Mouse (Mus musculus) layer of hippocampus, adult 2 months (tissue): ENCODE data around the gene Tlcd1. TPM values are rescaled to one million over a fixed set of nuclear protein-coding genes. Genes with fewer than 3 reads are reported as not detected.

Experiments
- DNase-seq, 2 experiments: peaks; one replicate each; pipeline ENCODE4 v3.0.0; 2022; ENCODE audit warnings: low spot score in 2 of 2
- H3K27ac ChIP-seq: fragments of 200-600 bp; 2 replicates; pipeline ENCODE4 v1.8.1; 2022
- H3K4me3 ChIP-seq: fragments of 200-600 bp; 2 replicates; pipeline ENCODE4 v1.8.1; 2022; ENCODE audit warnings: mild to moderate bottlenecking
- CTCF ChIP-seq: fragments of 200-600 bp; conservative IDR thresholded peaks from 2 replicates; pipeline ENCODE4 v1.8.1; 2022; ENCODE audit warnings: antibody characterized with exemption, mild to moderate bottlenecking, moderate library complexity
- total RNA-seq, 2 experiments: library from RNA; stranded (reverse); gene quantifications; 2 replicates each; pipeline ENCODE4 v1.2.3; 2021

The Tlcd1 gene
- total RNA-seq, 2 experiments from 2014 or later, result 21.1 to 24.3 TPM

- H3K4me3 ChIP-seq, result no peak overlapping the region
- no peak for DNase-seq
- H3K27ac ChIP-seq, result no peak overlapping the region
- TF ChIP-seq CTCF, result no peak
These were observed 3.6 kb upstream of the Tlcd1 start for GRCm38 (mm10) chr11:78172748-78173383.

DNA sequence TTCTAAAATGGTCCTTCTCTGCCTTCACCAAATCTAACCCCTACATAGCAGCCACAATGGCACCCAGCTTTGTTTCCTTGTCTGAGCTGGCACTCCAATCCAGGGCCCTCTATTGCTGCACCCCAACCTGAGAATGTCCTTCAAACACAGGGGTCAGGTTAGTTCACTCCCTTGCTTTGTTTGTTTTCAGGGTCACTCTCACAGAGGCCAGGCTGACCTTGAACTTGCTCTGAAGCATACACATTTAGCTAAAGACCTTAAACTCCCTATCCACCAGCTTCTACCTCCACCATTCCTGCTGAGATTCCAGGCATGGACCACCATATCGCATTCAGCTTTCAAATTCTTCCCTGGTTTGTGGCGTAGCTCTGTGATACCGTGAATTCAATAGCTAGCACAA lies 2.0 kb upstream of the Tlcd1 start:
- no peak for TF ChIP-seq CTCF
- no peak overlapping the region for H3K4me3 ChIP-seq

DNA sequence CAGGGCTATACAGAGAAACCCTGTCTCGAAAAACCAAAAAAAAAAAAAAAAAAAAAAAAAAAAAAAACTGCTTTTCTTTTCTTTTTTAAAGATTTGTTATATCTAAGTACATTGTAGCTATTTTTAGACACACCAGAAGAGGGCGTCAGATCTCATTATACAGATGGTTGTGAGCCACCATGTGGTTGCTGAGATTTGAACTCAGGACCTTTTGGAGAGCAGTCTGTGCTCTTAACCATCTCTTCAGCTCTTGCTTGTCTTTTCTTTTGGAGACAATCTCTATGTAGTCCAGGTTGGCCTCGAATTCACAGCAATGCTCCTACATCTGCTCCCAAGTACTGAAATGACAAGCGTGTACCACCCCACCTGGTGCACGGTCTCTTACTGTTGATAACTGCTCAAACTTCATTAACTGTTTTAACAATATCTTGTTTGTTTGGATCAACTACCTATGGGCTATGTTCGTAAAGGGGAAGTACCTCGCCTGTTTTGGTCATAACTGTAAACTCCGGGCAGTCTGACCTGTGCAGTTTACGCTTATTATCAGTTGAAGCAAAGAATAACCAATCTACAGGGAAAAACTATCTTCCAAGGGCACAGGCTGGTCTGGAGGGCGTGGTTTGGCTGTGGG lies 625 bp upstream of the Tlcd1 start:
- peak; percentile 52 for TF ChIP-seq CTCF
- Histone ChIP-seq H3K27ac (peak overlapping the region; percentile 82), H3K4me3 (peak overlapping the region; percentile 62)
- DNase-seq, result no peak

More for the DNA sequence above, 2.0 kb upstream of the Tlcd1 start:
- no peak overlapping the region for H3K27ac ChIP-seq
- DNase-seq, result no peak

DNA sequence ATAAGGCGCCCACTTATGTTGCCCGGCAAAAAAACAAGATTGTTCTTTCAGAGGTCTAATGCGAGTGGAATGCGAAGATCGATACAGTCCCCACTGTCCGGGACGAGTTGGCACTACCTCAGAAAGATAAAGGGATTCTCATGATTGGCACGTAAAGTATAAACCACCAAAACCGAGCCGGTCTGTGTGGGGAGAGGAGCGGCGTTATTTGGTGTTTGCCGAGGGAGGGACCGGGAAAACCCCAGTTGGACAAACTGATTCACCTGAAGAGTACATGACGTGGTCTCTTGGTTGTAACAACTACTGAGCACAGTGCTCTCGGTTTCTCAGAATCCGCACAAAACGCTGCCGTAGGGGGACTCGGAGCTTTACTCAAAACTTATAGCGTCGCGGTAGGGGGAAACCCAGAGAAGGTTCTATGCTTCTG lies 407 bp downstream of the Tlcd1 start:
- Histone ChIP-seq H3K4me3 (peak overlapping the region; percentile 62), H3K27ac (peak overlapping the region; percentile 82)
- no peak for DNase-seq
- no peak for TF ChIP-seq CTCF

DNA sequence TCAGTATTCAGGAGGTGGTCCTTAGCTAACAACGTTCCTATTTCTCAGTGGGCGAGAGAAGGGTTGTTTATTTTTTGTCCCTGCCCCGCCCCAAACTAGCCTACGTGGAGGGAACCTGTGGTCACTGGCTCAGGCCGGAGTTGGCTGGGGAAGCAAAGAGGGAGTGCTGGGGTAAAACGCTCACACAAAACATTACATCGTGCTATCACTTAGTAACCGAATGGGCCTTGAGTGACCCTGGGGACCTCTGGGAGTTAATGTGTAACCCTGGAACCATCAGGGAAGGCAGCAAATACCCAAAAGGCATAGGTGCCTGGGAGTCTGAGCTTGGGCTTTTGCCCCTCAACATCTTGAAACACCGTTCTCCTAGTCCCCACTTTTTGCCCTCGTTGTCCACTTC lies 926 bp downstream of the Tlcd1 start:
- Histone ChIP-seq H3K27ac (peak overlapping the region; percentile 82), H3K4me3 (peak overlapping the region; percentile 62)
- DNase-seq, result no peak
- TF ChIP-seq CTCF, result no peak

DNA sequence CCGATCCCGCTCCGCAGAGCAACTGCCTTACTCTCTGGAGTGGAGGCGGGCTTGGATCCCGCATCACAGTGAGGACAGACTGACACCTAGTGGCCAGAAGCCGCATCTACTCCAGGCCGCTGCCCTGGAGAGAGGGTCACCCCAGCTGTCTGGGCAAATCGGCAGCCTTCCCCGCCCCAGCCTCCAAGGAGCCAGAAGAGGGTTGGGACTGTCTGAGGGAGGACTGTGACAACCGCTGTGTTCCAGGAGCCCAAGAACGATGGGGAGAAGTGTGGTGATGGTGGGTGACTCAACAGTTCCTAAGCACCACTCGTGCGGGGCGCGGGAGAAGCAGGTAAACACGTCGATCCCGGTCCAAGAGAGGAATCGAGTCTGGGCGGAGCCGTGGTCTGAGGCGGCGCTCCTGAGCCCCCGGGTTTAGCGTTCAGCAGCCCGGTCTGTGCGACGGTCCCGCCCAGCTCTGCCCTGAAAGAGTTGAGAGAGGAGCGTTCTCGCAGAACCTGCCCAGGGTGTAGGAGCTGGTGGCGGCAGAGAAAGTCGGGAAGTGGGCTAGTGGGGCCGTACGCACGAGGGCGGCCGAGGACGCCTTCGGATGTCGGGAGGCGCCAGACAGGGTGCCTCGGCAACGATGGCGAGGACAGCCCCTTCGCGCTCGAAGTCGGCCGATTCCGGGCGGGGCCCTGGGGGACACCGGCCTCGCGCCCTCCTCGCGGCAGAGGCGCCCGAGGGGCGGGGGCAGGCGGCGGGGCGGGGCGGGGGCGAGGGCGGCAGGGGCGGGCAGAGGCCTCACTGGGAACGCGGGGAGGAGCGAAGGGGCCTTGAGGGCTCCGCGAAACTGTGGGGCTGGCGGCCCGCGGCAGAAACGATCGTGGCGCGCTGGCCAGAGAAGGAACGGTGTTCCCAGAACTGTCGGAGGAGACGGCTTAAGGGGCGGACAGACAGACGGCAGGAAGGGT lies 1.7 kb downstream of the Tlcd1 start:
- TF ChIP-seq CTCF, result peak; percentile 99
- DNase-seq, result peak; percentile 88 to 93
- Histone ChIP-seq H3K4me3 (peak overlapping the region; percentile 62), H3K27ac (peak overlapping the region; percentile 90)

- no peak for TF ChIP-seq CTCF
- DNase-seq, result peak in 1 of 2 experiments; percentile 51
- H3K4me3 ChIP-seq, result peak overlapping the region; percentile 62
- peak overlapping the region; percentile 90 for H3K27ac ChIP-seq
These were observed 2.4 kb downstream of the Tlcd1 start for GRCm38 (mm10) chr11:78178859-78179437.

DNA sequence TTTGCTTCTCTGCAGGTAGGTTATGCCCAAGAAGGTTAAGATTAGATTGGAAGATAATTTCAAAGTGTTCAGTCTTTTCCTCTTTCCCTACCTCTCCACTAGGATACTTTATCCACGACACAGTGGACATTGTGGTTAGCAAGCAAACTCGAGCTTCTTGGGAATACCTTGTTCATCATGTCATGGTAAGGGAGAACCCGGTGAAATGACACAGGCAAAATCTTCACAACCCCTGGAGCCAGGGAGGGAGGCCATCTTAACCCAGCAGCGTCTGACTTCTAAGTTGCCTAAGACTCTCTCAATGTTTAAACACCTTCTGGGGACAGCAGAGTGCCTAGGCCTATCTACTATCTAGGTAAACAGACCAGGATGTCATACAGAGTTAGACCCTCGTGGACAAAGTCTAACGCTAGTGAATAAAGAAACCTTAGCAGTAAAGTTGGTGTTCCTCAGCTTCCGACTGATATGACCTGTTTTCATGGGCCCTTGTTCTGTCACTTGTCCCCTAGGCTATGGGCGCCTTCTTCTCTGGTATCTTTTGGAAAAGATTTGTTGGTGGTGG lies 3.0 kb downstream of the Tlcd1 start:
- Histone ChIP-seq H3K27ac (peak overlapping the region; percentile 90), H3K4me3 (peak overlapping the region; percentile 62)
- no peak for DNase-seq
- no peak for TF ChIP-seq CTCF

DNA sequence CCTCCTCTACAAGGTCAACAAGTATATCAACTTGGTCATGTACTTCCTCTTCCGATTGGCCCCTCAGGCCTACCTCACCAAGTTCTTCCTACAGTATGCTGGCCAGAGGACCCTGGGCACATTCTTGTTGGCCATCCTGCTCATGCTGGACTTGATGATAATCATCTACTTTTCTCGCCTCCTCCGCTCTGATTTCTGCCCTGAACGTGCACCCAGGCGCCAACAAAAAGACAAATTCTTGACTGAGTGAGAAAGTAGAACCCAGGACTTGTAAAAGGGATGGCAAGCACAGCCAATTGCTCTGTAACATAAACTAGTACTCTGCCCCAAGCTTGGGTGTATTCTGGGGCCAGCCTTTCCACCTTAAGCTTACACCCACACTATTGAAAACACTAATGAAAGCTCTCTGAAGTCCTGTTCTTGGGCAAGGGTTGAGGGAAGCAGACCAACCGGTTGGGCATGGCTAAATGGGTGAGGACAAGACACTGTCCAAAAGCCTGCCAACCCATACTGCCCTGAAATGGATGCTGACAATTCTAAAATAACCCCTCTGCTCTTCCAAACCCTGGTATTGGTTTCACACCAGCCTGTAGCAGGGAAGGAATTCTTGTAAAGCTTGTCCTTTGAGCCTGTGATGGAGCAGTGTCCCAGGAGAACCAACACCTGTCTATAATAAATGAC lies 3.7 kb downstream of the Tlcd1 start:
- no peak for TF ChIP-seq CTCF
- DNase-seq, result no peak
- Histone ChIP-seq H3K4me3 (no peak overlapping the region; the same call in 1 of the 2 replicates), H3K27ac (no peak overlapping the region)

DNA sequence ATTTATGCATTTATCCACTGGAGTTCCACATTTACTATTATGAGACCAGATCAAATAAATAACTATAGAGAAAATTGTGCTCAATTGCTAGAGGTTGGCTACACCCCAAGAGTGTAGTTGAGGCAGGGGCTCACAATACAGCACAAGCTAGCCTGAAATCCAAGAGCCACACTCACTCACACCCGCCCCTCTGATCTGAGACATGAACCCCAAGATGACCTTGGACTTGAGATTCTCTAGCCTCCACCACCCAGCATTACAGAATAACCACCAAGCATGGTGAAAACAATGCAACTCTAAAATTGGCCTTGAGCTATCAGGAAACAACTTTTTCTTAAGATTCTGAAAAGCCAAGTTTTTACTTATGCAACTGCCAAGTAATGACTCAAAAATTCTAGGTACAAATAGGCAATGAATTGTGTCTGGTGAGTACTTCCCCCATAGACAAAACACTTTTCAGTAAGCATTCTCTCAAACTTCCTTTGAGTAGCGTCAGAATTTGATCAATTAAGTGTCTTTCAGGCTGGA lies 5.4 kb downstream of the Tlcd1 start:
- H3K4me3 ChIP-seq, result peak overlapping the region; percentile 100
- no peak for DNase-seq
- H3K27ac ChIP-seq, result no peak overlapping the region; the same call in 1 of the 2 replicates
- no peak for TF ChIP-seq CTCF

DNA sequence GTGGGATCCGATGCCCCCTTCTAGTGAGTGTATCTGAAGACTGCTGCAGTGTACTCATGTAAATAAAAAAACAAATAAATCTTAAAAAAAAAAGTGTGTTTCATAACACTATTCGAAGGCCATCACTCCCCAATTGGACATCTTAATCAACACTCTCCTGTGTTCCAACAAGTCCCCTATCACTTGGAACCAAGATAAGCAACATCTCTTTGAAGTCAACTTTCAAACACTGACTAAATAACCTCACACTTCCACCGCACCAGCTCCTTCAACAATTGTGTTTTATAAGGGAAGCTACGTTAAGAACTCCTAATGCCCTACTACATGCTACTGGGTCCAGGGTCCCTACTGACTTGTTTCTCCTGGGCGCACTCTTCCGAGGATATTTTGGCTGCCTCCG lies 5.9 kb downstream of the Tlcd1 start:
- peak overlapping the region; percentile 97 for H3K27ac ChIP-seq
- no peak for TF ChIP-seq CTCF
- H3K4me3 ChIP-seq, result peak overlapping the region; percentile 100
- no peak for DNase-seq
